Mouse (Mus musculus) left cerebral cortex, adult 6 months (tissue): ENCODE results near the gene Zdhhc21. TPM values are rescaled to one million over a fixed set of nuclear protein-coding genes. Genes with fewer than 3 reads are reported as not detected.

Experiments
- long read RNA-seq, 2 experiments: library from polyadenylated mRNA; unstranded; transcript quantifications; one replicate each; pipeline ENCODE4 v2.0.0; 2019 to 2020
- polyA plus RNA-seq: library from polyadenylated mRNA; unstranded; fragments of <200 nt; fragmentation: Nextera tagmentation; gene quantifications from 2 replicates; pipeline ENCODE4 v1.2.3, GENCODE M21; 2021

Zdhhc21 gene
- 16.7 and 19.8 TPM in 2 replicates for polyA plus RNA-seq
- long read RNA-seq, experiment 1, full-length matches to known transcripts: 13 of 57 reads
- long read RNA-seq, experiment 1, partial matches to known transcripts: 5 of 57 reads
- long read RNA-seq, experiment 1, other reads (novel, unspliced or antisense): 39 of 57 reads
- long read RNA-seq, experiment 2, full-length matches to known transcripts: 3 of 19 reads
- long read RNA-seq, experiment 2, partial matches to known transcripts: 3 of 19 reads
- long read RNA-seq, experiment 2, other reads (novel, unspliced or antisense): 13 of 19 reads

GRCm38 (mm10) chr4:82859131-82860125 lies at the start of gene Zdhhc21:
Gene Zdhhc21, minus strand, starts transcription at chr4:82859958.

GRCm38 (mm10) chr4:82884636-82885534 lies 25.1 kb upstream of the Zdhhc21 start, which contains the start of gene Cer1:
Gene Cer1, minus strand, starts transcription at chr4:82885148.

Other genes starting within 250 kb of the Zdhhc21 start
- gene Nfib, start 154.2 kb downstream of the Zdhhc21 start, polyA plus RNA-seq: 11.7 and 15.4 TPM in 2 replicates
- 0.11 and 0.18 TPM in 2 replicates for gene Cer1, start 25.2 kb upstream of the Zdhhc21 start, polyA plus RNA-seq
- 0.13 and 0.29 TPM in 2 replicates for gene Frem1, start 192.4 kb upstream of the Zdhhc21 start, polyA plus RNA-seq